Mouse (Mus musculus) spleen, postnatal 10 days (tissue): ENCODE data around the gene Arnt2.

ENCODE experiments used
- DNase-seq, 2 experiments: peaks; one replicate each; pipeline ENCODE4 v3.0.0; 2021 to 2022; ENCODE audit warnings: low spot score in 2 of 2

Gene Arnt2

DNA sequence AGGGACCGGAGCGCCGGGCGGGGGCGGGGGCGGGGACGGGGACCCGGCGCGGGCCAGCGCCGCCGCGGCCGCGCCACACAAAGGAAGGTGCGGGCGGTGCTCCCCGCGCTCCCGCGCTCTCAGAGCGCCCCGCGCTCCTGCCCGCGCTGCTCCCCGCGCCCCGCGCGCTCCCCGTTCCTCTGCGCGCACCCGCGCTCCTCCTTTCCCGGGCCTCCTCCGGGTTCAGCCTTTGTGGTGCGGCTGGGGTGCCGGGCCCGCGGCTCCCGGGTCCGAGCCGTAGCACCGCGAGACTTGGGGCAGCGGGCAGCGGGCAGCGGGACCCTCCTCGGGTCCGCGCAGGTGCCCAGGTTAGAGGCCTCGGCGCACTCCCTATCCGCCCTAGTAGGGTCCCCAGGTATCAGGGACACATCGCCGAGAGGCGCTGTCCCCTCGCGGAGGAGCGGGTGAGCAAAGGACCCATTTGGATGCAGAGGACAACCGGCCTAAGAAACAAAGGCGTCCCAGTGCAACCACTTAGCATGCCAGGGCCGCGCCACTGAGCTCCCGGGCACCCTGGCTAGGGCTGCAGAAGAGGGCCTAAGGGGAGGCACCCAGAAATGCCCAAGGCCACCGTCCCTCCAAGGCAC lies at the start of gene Arnt2:
TSS of gene Arnt2 (minus strand) at position 281 of the 626 bp plus-strand sequence.
- no peak for DNase-seq

DNA sequence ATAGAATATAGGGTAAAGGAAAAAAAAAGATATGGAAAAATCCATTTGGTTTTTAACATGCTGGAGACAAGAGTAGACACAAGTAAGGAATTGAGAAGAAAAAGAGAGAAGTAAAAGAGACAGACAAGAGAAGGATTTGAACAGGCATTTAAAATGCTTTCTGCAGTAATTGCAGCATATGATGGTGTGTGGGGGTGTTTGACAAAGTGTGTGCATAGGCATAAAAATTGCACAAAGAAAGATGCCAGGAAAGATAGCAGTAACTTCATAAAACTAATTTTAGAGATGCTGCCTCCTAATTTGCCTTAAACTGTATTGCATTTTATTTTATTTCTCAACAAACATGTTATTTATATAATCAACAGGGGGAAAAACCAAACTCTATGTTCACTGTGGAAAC lies 41.7 kb upstream of the Arnt2 start:
- DNase-seq = no peak

DNA sequence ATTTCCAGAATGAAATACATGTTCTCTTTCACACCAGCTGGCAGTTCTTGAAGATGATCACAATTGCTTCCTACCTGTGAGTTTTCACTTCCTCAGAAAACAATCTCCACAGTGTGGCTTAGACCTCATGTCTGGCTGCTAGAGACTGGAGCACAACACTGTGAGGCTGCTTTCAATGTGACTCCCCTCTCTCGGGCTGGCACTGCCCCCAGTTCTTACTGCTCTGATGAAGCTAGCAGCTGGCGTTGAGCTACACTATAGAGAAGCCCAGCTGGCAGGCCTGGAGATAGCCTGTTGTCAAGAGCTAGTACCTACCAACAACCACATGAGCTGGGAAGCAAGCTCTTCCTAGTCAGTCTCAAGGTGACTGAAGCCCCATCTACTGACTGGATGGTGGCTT lies 39.1 kb upstream of the Arnt2 start:
- no peak for DNase-seq

DNA sequence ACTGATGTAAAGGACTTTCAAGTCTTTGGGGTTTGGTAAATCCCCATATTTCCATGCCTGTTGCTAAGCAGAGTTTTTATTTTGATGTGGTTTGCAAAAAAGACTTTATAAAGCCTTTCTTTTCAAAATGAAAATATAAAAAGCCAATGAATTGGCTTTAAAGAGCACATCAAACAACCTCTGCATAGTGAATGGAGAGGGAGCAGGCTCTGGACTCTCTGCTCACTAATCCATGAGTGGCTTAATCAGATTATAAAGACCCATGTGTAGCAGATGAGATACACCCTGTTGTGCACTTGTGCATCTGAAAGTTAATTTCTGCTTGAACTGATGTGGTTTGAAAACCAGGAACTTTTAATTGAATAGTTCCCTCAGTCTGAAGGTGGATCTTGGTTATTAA lies 38.5 kb upstream of the Arnt2 start:
- no peak for DNase-seq

DNA sequence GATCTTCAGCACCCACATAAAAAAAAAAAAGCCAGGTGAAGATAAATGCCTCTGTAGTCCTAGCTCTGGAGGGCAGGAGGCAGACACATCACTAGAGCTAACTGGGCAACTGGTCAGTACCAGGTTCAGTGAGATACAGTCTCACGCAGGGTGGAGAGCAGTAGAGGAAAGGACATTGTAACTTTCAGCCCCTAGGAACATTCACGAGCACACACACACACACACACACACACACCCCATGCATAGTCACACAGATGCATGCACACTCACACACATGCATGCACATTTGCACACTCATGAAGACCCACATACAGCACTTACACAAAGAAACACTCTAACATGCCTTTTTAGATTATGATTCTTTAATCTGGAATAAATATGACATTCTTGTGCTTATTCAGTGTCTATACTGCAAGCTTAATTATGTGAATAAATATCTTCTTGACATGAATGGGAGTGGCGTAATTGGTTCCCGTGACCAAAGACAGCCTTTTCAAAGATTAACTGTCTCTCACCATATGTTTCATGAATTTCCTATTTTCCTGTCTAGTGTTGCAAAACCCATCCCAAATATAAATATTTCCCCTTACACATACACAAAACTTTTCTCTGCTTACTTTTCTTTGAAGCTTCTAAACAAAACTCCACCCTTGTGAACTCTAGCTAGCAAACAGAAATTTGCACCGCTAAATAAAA lies 37.9 kb upstream of the Arnt2 start:
- no peak for DNase-seq

DNA sequence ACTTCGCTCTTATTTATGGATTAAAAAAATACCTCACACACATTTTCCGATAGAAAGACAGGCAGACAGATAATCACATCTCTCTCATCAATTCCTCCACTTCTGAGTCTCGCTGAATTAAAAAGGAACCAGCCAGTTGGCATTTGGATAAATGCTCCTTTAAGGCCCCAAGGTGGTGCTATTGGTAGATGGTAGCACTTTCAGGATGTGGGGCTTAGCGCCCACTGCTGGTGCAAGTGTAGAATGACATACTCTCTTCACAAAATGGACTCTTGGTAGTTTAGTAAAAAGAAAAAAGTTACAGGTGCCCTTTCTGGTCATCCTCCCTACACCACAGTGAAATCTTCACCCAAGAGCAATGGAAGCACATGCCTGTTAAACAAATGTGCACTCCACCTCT lies 37.1 kb upstream of the Arnt2 start:
- DNase-seq = peak in 1 of 2 experiments; percentile 17

DNA sequence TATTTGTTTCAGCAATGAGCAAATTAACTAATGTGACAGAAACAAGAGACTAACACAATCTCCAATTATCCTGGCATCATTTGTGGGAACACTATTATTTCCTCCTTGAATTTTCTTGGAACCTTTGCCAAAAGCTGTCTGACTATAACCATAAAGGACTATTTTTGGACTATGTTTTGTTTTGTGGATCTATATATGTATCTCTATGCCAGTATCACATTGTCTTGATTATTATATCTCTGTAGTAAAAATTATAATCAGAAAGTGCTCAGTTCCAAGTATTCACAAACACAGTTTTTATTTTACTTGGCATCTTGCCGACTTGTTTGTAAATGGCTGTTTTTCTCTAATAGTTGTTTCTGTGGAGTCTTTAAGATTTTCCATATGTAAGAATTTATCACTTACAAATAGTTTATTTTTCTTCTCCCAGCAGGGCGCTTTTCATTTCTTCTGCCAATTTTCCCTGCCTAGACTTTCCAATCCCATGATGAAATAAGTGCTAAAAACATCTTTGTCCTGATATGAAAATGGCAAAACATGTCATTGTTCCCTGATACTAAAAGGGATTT lies 32.5 kb upstream of the Arnt2 start:
- DNase-seq = no peak

DNA sequence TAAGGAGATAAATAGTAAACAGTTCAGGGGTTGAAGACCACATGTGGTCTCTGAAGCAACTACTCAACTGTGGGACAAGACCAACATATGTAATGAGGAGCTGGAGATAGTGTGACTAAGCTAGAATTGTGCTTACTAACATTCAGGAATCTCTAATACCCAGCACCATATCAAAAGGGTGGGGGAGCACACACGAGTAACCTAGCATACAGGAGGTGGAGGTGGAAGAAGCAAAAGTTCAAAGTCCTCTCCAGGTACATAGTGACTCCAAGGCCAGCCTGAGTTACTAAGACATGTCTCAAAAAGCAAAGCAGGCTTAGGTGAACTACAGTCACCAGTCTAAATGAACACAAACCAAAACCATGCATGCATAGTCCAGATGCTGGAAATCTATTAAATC lies 29.6 kb upstream of the Arnt2 start:
- no peak for DNase-seq

DNA sequence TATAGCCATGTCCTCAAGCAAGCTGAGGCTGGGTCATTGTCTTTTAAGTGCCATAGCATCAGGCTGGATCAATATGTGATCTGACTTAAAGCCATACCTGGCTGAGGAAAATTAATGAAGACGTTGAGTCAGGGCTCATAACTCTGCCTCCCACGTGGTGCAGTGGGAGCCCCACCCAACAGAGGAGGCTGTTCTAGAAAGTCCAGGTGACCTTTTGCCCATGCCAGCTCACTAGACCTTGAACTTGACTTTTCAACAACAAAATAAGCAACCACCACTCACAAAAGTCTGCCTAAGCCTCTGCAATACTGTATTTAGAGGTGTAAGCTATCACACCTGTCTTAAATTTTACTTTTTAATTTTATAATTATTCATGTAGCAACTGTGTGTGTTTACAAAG lies 24.9 kb upstream of the Arnt2 start:
- DNase-seq = no peak

DNA sequence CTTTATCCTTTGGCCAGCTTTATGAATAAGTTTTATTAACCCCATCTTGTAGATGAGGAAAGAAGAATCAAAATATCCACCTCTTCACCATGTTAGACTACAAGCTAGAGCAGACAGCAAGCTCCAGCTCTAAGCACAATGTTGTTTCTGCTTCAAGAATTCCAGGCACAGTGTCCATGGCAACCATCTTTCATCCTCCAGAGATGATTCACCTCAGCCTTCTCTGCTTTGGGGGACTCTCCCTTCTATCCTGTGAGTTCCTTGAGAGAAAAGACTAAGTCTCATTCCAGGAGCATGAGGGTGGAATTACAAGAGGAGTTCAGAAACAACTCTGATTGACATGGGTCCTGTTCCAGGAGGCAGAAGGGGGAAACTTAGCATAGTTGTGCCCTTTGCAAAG lies 22.2 kb upstream of the Arnt2 start:
- no peak for DNase-seq

DNA sequence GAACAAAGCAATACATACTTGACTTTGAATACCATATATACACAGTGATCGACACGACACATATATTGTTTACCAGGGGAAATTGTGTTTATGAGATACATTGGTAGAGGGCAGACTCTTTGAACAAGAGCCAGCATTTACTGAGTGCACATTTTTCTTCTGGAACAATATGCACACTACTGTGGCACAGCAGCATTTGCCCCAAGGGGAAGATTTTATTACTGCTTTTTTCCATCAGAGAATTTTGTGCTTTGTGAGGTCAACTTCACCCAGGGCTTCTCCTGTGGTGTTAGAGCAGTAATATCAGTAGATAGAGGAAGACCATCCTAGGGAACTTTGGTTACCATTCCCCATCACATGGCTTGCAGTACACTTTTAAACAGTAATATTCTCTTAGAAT lies 17.2 kb upstream of the Arnt2 start:
- no peak for DNase-seq

DNA sequence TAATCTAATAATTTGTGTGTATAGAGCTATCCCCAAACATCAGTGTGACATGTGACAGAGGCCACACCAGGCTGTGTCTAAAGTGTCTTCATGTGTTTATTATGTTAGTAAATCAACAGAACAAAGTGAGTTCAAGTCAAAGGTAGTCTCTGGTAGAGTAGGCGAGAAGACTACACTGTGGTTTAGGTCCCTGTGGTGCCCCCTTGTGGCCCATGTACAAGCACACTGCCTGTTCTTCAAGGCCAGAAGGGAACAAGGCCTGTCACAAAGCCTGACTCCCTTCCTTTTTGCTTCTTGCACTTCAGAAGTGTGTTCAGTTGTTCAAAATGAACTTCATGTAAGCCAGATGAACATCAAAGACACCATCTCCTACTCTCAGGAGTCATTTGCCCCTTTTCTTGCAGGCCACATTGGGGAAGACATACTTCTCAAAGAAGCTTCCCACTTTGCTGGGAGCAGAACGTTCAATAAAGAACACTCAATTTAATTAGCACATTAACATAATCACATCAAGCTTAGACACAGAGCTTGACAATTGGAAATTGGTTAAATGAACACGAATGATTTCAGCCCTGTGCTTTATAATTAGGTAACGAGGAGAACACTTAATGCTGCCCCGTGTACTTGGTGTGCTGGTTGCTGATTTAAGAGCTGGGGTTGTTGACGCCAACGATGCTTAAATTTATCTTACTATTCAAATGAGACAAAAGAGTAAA lies 14.9 kb upstream of the Arnt2 start:
- DNase-seq = peak in 1 of 2 experiments; percentile 21

DNA sequence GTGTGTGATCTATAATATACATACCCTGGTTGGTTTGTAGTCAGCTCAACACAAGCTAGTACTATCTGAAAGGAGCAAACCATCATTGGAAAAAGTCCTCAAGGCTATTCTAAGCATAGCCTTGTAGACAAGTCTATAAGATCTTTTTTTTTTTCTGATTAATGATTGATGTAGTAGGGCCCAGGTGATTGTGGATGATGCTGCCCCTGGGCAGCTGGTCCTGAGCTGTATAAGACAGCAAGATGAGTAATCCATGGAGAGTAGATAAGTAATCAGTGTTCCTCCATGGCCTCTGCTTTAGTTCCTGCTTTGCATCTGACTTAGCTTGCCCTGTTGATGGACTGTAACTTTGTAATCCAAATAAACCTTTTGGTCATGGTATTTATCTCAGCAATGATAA lies 11.8 kb upstream of the Arnt2 start:
- no peak for DNase-seq

DNA sequence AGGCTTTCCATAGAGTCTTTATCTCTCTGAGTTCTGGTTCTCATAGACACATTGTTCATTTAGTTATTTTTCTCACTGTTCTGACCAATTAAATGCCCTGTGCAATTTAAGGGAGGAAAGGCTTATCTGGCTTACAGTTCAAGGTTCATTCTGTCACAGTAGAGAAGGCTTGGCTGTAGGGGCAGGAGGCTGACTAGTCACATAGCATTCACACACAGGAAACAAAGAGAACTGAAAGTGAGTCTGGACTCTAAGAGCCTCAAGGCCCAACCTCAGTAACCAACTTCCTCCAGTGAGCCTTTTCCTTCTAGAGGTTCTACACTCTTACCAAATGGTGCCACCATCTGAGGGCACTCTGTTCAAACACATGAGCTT lies 11.3 kb upstream of the Arnt2 start:
- no peak for DNase-seq

DNA sequence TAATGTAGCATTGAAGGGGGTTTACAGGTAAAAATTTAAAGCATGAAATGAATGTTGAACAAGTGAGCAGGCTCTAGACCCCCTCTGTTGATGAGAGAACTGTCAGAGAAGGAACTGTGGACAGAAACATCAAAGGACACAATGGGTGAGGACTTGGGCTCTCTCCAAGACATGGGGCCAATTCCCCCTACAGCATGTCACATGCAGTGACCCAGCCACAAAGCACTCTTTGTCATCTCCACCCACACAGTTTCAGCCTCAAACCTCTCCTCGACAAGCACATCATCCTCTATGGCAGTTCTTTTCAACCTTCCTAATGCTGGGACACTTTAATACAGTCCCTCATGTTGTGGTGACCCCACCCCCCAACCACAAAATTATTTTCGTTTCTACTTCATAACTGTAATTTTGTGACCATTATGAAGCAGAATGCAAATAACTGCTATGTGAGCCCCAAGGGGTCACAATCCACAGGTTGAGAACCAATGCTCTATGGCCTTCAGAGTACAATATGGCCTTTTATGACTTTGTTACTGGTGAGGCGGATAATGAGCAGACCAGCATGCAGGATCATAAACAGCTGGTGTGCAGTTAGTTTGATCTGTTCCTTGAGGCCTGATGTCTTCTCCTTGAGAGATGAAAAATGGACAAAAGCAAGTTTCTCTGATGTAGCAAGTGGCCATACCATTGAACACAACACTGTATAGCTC lies 10.8 kb upstream of the Arnt2 start:
- no peak for DNase-seq

DNA sequence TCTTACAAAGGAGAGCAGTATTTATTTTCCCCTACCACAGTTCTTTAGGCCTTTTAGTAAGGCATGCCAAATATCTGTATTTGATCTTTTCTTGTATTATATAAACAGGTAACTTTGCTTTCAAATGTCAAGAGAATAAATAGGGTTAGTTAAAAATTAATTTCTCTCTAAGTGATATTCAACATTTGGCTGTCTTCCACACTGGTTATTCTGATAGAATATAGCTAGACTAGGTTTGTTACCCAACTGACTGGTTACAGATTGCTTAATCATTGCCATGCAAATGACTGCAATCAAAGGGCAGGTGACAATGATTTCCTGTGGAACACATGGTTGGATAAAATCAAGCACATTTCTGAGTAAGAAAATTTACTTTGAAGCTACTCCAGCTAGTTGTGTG lies 7.5 kb upstream of the Arnt2 start:
- no peak for DNase-seq

DNA sequence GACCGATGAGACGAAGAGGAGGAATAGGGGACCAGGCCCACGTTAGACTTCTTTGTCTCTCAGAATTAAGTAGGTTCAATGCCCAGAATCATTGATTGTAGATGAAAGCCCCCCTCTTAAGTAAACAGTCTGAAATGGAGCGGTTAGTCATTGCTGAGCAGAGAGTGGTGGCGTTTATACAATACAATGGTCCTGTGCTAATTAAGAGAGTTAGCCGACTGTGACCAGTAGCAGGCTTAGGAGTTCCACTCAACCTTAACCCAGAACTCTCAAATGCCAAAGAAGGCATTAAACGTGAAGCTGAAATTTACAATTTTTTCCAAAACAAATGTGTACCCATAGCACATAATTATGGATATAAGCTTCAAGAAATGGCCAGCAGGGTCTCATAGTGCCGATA lies 2.6 kb upstream of the Arnt2 start:
- no peak for DNase-seq

DNA sequence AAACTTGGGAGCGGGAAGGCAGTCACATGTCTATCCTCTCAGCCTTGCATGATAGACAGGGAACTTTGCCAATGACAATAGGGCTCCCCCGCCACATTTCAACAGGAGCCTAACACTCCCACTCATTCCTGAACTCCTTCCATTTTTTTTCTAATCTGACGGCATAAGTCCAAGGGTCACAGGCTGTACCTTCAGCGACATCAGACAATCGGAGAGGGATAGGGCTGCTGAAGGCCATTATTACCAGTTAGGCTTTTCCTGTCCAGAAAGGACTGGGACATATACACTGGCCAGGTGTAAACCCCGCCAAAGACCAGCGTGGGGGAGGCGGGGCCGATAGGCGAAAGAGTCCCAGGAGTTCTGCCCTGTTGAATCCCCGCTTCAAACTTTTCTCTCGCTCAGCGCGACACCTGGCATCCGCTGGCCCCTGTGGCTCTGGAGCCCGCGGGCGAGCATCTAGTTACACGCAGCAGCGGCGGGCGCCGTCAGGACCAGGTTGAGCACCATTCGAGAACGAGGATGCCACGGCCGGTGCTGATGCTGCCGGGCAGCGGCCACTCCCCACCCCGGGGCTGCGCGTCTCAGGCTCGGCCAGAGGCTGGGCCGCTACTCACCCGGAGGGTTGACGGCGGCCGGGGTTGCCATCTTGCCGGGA lies 608 bp downstream of the Arnt2 start:
- DNase-seq = peak in 1 of 2 experiments; percentile 11

DNA sequence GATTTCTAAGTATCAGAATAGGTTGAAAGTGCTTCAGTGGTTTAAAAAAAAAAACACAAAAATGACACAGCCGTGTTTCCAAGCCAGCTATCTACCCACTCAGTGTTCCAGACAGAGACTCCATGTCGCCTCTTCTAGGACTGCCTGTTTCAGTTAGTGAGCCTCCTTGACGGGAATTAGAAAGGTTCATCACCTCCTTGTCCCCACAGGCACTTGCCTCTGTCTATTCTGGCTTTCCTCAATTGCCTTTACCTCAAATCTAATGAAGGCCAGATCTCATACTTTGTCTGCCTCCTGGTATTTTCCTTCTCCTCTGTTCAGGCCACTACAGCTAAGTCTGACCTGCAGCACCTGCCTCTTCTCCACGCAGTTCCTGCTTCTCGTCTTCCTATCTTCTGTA lies 1.7 kb downstream of the Arnt2 start:
- DNase-seq = no peak

DNA sequence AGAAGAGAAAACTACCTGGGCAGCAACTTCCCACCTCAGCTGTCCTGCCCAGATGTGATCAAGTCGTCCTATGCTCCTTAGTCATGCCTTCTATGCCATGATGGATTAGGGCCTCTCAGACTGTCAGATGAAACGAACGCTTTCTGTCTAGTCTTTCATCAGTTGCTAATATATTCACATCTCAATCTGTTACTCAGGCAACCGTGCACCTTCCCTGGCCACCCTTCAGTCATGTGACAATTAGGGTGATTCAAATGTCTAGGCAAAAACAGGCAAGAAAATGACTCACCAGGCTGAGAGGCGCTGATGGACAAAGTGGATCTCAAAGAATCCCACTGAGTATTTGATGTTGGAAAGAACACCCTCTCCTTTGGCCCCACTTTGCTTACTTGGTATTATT lies 6.6 kb downstream of the Arnt2 start:
- no peak for DNase-seq

DNA sequence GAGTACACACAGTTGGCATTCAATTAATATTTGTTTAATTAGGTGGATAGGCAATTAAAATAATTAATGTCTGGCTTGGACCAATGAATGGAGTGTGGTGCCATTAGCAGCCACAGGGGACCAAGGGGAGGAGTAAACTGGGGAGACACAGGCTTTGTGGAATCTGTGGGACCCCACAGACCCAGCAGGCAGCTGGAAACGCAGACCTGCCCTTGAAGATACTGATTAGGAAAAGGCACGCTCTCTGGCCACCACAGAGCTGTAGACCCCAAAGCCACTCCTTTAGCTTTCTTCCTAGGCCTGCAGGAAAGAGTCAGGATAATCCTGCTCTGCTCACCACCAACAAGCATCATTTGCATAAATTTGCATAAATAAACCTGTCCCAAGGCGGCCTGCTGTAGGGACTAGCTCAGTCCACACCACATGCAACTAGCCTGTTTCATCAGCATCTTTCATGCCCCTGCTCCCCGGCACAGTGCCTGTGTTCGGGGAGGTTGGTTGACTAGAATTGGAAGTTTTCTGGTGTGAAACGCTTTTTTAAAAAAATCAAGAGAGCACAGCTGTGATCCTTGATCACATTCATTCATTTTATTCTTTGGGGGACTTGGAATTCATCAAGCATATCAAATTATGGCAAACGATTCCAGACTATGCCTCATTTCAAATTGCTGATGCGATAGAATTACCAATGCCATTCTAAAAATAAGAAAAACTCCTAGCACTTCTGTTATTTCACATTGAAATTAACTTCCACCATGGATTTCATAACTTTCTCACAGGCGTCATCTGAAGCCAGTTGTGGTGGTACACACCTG lies 8.1 kb downstream of the Arnt2 start:
- DNase-seq = no peak
